Mouse (Mus musculus): ENCODE data around the gene Coq10a.

DNA sequence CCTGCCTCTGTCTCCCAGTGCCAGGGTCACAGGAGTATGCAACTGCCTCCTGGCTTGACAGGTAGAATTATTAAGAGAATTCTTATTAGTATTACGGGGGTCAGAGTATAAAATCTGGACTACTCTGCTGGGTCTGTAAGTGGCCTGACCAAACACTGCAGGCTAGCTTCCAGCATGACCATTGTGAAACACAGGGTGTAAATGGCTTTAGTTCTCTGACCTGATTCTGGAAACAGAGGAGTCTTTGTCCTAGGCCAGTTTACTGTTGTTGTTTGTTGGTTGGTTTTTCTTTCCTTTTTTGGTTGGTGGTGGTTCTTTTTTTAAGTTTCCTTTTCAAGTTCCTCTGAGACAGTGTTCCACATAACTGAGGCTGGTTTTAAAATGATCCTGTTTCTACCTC lies 25.4 kb downstream of the Coq10a start:
- no peak for TF ChIP-seq CTCF (IDR thresholded peaks at IDR 0.05; ENCODE audit: low read depth)
- no peak for TF ChIP-seq EP300 (IDR thresholded peaks at IDR 0.05; ENCODE audit: low read depth)
